Mouse (Mus musculus): ENCODE measurements around the gene Ncf2.

GRCm38 (mm10) chr1:152828168-152828567 is 28.2 kb downstream of the Ncf2 start:
- TF ChIP-seq EP300 (optimal IDR thresholded peaks at IDR 0.05), result no peak
- TF ChIP-seq CTCF (IDR thresholded peaks at IDR 0.05; ENCODE audit: low read depth), result no peak
